Mouse (Mus musculus) forebrain, postnatal 0 days (tissue): ENCODE results near the gene Racgap1. TPM values are rescaled to one million over a fixed set of nuclear protein-coding genes. Genes with fewer than 3 reads are reported as not detected.

Experiments used
- ATAC-seq: fragments of 200-750 bp; cut with Nextera tagmentation; 2 replicates; pipeline ENCODE4 v1.8.0; 2017; ENCODE audit warnings: mild to moderate bottlenecking, moderate library complexity
- DNase-seq: peaks from one replicate; pipeline ENCODE4 v3.0.0-alpha.2; 2015
- H3K27ac ChIP-seq: fragments of 300-500 bp; sonication (generic); 2 replicates; pipeline ENCODE4 v1.5.1; 2014; ENCODE audit warnings: low read depth, mild to moderate bottlenecking, antibody characterized with exemption, low read length, moderate library complexity, mixed read lengths
- H3K27me3 ChIP-seq: fragments of 300-500 bp; sonication (generic); 2 replicates; pipeline ENCODE4 v1.6.1; 2014; ENCODE audit warnings: mild to moderate bottlenecking, low read length, mixed read lengths; ENCODE audit not compliant: insufficient read depth
- H3K36me3 ChIP-seq: fragments of 300-500 bp; sonication (generic); 2 replicates; pipeline ENCODE4 v1.6.1; 2014; ENCODE audit warnings: mild to moderate bottlenecking, moderate library complexity; ENCODE audit not compliant: insufficient read depth
- H3K4me1 ChIP-seq: fragments of 300-500 bp; sonication (generic); 2 replicates; pipeline ENCODE4 v1.6.1; 2014; ENCODE audit warnings: antibody characterized with exemption; ENCODE audit not compliant: insufficient read depth
- H3K4me2 ChIP-seq: fragments of 300-500 bp; sonication (generic); 2 replicates; pipeline ENCODE4 v1.6.1; 2014; ENCODE audit warnings: low read depth, mild to moderate bottlenecking, moderate library complexity
- H3K4me3 ChIP-seq: fragments of 300-500 bp; sonication (generic); 2 replicates; pipeline ENCODE4 v1.5.1; 2014; ENCODE audit warnings: low read depth, low read length, mixed read lengths
- H3K9ac ChIP-seq: fragments of 300-500 bp; sonication (generic); 2 replicates; pipeline ENCODE4 v1.6.1; 2014; ENCODE audit warnings: mild to moderate bottlenecking
- H3K9me3 ChIP-seq: fragments of 300-500 bp; sonication (generic); 2 replicates; pipeline ENCODE4 v1.6.1; 2016; ENCODE audit warnings: low read length
- CTCF ChIP-seq: sonication (generic); IDR thresholded peaks from 2 replicates; pipeline ENCODE4 v1.5.1; 2016; ENCODE audit warnings: antibody characterized with exemption, control low read depth, low read depth
- WGBS: fragments of 180-500 bp; shearing (Covaris S2); extraction: QIAGEN DNeasy Blood & Tissue Kit; methylation state at CpG from one replicate; pipeline ENCODE4 v1.1.7; 2014; 5-methylcytosine and 5-hydroxymethylcytosine counted together
- polyA plus RNA-seq: library from polyadenylated mRNA; unstranded; fragments of >200 nt; fragmentation: Nextera tagmentation; extraction: Ambion mirVana; gene quantifications from 2 replicates; pipeline ENCODE4 v1.2.1, GENCODE M21; 2015
- total RNA-seq: library from RNA; depleted of rRNA; stranded (reverse); fragments of >200 nt; gene quantifications from 2 replicates; pipeline ENCODE4 v1.2.3, GENCODE M21; 2014

Gene Racgap1
- total and polyA plus RNA-seq, 2 experiments from 2014 or later = 34.2 to 39.7 TPM

- DNase-seq (no peak), ATAC-seq (no peak)
- WGBS = 57% methylated on average over 9 of the region's 9 CpGs
- 0 out of 2 replicates have a peak, but pooled peaks cover 9% of the 10 kb centered on the region for H3K27me3 ChIP-seq
- H3K36me3 ChIP-seq = no peaks in the 10 kb centered on the region
- no peak for TF ChIP-seq CTCF
- H3K4me1 ChIP-seq = peaks cover 1% of the 10 kb centered on the region; the same call in 1 of the 2 replicates
- no peak overlapping the region for H3K4me3 ChIP-seq
- H3K9me3 ChIP-seq = no peaks in the 10 kb centered on the region
- H3K9ac ChIP-seq = no peak overlapping the region
- no peak overlapping the region for H3K4me2 ChIP-seq
- H3K27ac ChIP-seq = no peak overlapping the region
Observed at GRCm38 (mm10) chr15:99655956-99656355, 4.5 kb upstream of the Racgap1 start.

DNA sequence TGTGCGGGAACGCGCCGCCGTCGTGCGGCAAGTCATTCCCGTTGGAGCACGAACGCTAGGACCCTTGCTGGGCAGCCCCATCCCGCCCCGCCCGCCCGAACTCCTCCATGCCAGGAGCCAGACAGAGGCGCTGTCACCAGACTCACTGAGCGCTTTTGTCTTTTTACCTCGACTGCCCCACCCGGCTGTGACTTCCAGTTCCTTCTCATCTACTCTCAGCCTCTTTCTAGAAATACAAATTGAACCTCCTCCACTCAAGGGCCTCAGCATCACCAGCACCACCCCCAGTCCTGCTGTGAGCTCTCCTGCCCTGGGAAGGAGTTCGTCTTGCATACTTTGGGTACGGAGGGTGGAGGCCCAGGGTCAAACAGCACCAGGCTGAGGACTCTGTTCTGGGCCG lies 2.4 kb upstream of the Racgap1 start:
- TF ChIP-seq CTCF = no peak
- 7% methylated on average over 21 of the region's 21 CpGs for WGBS
- H3K9me3 ChIP-seq = no peaks in the 10 kb centered on the region
- H3K4me1 ChIP-seq = peaks cover 3% of the 10 kb centered on the region; the same call in 1 of the 2 replicates
- H3K9ac ChIP-seq = no peak overlapping the region; the same call in 1 of the 2 replicates
- no peak overlapping the region for H3K27ac ChIP-seq
- no peaks in the 10 kb centered on the region for H3K36me3 ChIP-seq
- H3K4me2 ChIP-seq = peak overlapping the region; percentile 37; the same call in 1 of the 2 replicates
- ATAC-seq (no peak), DNase-seq (no peak)
- H3K4me3 ChIP-seq = peak overlapping the region; percentile 21
- 0 out of 2 replicates have a peak, but pooled peaks cover 9% of the 10 kb centered on the region for H3K27me3 ChIP-seq

DNA sequence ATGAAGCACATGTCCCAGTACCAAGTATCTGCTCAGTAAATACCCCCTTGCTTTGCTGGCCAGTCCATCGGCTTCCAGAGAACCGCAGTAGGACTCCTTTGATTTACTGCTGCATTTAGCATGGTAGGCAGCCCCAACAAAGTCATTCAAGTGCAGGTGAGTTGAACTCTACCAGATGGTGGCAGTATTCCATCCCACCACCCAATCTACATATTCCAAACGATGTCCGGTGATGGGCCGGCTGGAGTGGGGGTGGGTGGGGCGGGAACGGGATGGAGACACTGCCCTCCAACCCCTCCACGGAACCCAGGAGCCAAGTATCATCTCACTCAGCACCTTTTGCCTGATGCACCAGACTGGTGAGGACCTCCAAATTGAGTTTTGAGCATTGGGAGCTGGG lies 1.8 kb upstream of the Racgap1 start:
- DNase-seq = no peak
- Histone ChIP-seq H3K4me1 (peaks cover 6% of the 10 kb centered on the region; the same call in 1 of the 2 replicates), H3K9ac (no peak overlapping the region), H3K4me3 (peak overlapping the region; percentile 21), H3K9me3 (no peaks in the 10 kb centered on the region), H3K36me3 (no peaks in the 10 kb centered on the region), H3K27me3 (0 out of 2 replicates have a peak, but pooled peaks cover 9% of the 10 kb centered on the region), H3K4me2 (peak overlapping the region; percentile 37; the same call in 1 of the 2 replicates), H3K27ac (no peak overlapping the region)
- TF ChIP-seq CTCF = peak; percentile 46
- ATAC-seq = no peak
- 9% methylated on average over 8 of the region's 8 CpGs for WGBS

- Histone ChIP-seq H3K27ac (no peak overlapping the region), H3K9ac (0 out of 2 replicates have a peak overlapping the region, but pooled peaks have one; percentile 49), H3K9me3 (no peaks in the 10 kb centered on the region), H3K36me3 (no peaks in the 10 kb centered on the region), H3K4me2 (peak overlapping the region; percentile 84), H3K27me3 (0 out of 2 replicates have a peak, but pooled peaks cover 9% of the 10 kb centered on the region), H3K4me1 (peaks cover 12% of the 10 kb centered on the region; the same call in 1 of the 2 replicates), H3K4me3 (peak overlapping the region; percentile 63)
- no peak for TF ChIP-seq CTCF
- no peak for DNase-seq
- ATAC-seq = peak; percentile 32
- 69% methylated on average over 10 of the region's 10 CpGs for WGBS
Observed at GRCm38 (mm10) chr15:99651984-99652872, 772 bp upstream of the Racgap1 start.

- 44% methylated on average over 2 of the region's 2 CpGs for WGBS
- H3K4me3 ChIP-seq = 0 out of 2 replicates have a peak overlapping the region, but pooled peaks have one; percentile 63
- ATAC-seq = no peak
Observed at GRCm38 (mm10) chr15:99650304-99650703, 1.2 kb downstream of the Racgap1 start.

GRCm38 (mm10) chr15:99649067-99649761 lies 2.2 kb downstream of the Racgap1 start:
- H3K36me3 ChIP-seq = no peaks in the 10 kb centered on the region
- H3K9me3 ChIP-seq = no peaks in the 10 kb centered on the region
- H3K4me1 ChIP-seq = peaks cover 15% of the 10 kb centered on the region
- no peak overlapping the region for H3K27ac ChIP-seq
- peak overlapping the region; percentile 17 for H3K4me2 ChIP-seq
- H3K27me3 ChIP-seq = no peaks in the 10 kb centered on the region
- TF ChIP-seq CTCF = no peak
- ATAC-seq = no peak
- no peak for DNase-seq
- H3K9ac ChIP-seq = no peak overlapping the region
- WGBS = 34% methylated on average over 6 of the region's 6 CpGs
- no peak overlapping the region for H3K4me3 ChIP-seq

More at GRCm38 (mm10) chr15:99650304-99650703, 1.2 kb downstream of the Racgap1 start:
- H3K27ac ChIP-seq = no peak overlapping the region
- H3K36me3 ChIP-seq = no peaks in the 10 kb centered on the region
- H3K27me3 ChIP-seq = 0 out of 2 replicates have a peak, but pooled peaks cover under 1% of the 10 kb centered on the region
- no peak for TF ChIP-seq CTCF
- peaks cover 12% of the 10 kb centered on the region for H3K4me1 ChIP-seq
- DNase-seq = no peak
- peak overlapping the region; percentile 84 for H3K4me2 ChIP-seq
- H3K9me3 ChIP-seq = no peaks in the 10 kb centered on the region
- H3K9ac ChIP-seq = no peak overlapping the region
